Mouse (Mus musculus) 3T3-L1 (cell line): ENCODE measurements around the gene Ank2.

ENCODE experiments used
- DNase-seq: peaks from one replicate; pipeline ENCODE4 v3.0.0-alpha.2; 2015; ENCODE audit warnings: low read depth, low spot score

Ank2 gene

GRCm38 (mm10) chr3:127187081-127187480 is 312.1 kb downstream of the Ank2 start:
- DNase-seq: no peak

DNA sequence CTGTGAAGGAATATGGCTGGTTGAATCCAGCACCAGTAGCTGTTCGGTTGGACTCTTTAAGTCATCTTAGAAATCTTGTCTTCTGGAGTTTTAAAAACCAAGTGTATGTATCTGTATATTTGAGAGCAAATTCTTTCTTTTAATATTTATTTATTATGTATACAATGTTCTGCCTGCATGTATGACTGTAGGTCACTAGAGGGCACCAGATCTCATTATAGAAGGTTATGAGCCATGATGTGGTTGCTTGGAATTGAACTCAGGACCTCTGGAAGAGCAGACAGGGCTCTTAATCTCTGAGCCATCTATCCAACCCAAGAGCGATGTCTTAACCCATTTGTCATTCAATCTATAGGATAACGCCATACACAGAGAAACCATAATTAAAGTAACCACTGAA is 312.9 kb downstream of the Ank2 start:
- DNase-seq: peak; percentile 35

GRCm38 (mm10) chr3:127183998-127184753 is 315.0 kb downstream of the Ank2 start:
- DNase-seq: peak; percentile 82

GRCm38 (mm10) chr3:127172697-127173096 is 326.5 kb downstream of the Ank2 start:
- DNase-seq: no peak

GRCm38 (mm10) chr3:127170246-127170645 is 328.9 kb downstream of the Ank2 start:
- DNase-seq: no peak

DNA sequence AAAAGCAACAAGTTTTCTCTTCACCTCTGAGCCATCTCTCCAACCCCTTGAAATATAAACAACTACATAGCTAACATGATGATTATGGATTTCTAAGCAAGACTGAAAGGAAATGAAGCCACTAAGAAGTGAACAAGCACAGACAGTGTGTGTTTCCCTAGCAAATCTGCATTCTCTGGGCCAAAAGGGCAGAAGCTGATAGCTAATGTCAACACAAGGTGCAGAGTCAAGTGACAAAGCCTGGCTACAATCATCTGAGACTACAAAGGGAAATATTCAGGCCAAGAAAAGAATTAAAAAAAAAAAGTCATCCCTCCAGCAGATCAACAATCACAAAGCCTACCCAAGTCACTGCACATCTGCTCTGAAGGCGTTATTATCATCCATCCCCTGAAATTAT is 330.0 kb downstream of the Ank2 start:
- no peak for DNase-seq

DNA sequence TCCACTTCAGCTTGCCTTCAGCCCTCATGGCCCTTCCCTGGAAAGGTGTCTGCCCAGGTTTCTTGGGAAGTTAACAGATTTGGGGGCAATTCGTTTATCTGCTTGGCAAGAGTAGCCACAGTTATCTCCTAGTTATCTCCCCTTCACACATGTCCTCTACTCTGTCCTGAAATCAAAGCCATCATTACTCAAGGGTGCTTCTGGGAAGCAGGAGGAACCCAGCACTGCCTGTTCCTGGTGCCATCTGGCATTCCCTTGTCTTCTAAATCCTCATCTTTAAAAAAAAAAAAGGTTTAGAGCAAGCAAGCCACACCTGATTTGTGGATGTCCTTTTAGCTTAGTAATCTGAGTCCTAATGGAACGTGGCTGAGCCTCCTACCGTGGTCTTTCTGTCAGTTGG is 335.4 kb downstream of the Ank2 start:
- DNase-seq: no peak

GRCm38 (mm10) chr3:127161998-127162712 is 337.0 kb downstream of the Ank2 start:
- DNase-seq: peak; percentile 58

GRCm38 (mm10) chr3:127161085-127161837 is 337.9 kb downstream of the Ank2 start:
- DNase-seq: no peak

GRCm38 (mm10) chr3:127157706-127158105 is 341.4 kb downstream of the Ank2 start:
- no peak for DNase-seq

DNA sequence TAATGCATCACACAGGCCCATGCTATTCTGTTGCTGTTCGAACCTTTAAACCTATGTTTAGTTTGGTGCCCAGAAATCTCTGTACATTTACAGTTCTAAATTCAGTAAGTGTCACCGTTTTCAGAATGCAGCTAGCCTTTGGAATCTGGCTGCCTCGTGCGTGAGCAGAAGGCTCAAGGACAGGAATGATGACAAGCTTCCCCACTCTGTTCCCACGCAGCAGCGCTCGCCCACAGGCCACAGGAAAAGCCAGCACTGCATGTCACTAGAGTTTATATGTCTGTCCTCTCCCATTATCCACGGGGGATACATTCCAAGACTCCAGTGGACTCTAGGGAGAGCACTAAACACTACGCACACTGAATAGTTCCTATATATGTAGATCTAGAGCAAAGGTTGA is 343.1 kb downstream of the Ank2 start:
- no peak for DNase-seq

DNA sequence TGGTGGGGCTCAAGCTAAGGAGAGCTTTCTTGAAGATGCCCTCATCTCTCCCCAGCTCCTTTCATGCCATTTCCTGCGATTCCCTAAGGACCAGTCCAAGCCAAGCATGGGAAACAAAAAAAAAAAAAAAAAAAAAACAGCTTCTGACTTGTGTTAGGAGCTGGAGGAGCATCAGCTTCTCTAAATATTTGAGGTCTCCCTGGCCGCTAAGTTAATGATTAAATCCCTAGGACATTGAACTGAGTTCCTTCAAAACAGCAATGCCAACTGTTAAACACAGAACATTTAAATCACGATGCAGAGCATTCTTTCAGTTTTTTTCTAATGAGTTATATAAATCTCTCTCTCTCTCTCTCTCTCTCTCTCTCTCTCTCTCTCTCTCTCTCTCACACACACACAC is 345.3 kb downstream of the Ank2 start:
- no peak for DNase-seq

DNA sequence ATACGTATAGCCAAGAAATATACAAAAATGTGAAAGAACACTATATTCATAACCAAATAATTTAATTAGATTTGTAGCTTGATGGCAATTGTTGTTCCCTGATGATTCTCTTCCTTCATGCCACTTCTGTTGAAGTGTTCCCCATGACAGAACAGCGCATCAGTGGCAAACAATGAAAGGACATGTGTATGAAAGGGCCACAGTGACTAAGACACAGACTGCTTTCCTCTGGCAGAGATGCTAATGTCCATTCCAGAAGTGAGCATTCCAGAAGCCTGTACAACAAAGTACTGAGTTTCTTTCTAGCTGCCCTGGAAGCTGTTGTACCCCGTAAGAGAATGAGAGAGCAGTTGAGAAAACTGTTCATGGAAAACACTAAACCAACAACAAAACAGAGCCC is 345.7 kb downstream of the Ank2 start:
- no peak for DNase-seq

GRCm38 (mm10) chr3:127148648-127149047 is 350.5 kb downstream of the Ank2 start:
- no peak for DNase-seq

- no peak for DNase-seq
These were observed 358.6 kb downstream of the Ank2 start for GRCm38 (mm10) chr3:127140590-127140989.

- DNase-seq: no peak
These were observed 359.5 kb downstream of the Ank2 start for GRCm38 (mm10) chr3:127139638-127140037.

DNA sequence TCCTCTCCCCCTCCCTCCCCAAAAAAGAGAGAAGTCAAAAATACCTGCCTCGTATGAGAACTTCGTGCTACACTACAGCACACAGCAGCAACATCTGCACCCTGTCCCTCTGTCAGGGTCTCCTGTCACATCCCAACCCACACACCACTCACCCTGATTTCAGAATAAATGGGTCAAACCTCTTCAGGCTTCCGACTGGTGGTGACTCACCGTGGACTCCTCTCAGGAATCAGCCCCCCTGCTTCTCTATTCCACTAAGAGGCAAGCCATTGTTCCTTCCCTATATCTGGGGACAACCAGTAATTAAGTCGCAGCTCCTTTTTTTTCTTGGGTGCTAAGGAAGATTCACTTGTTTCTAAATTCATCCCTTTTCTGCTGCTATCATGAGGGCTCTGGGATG is 361.6 kb downstream of the Ank2 start:
- DNase-seq: peak; percentile 46

DNA sequence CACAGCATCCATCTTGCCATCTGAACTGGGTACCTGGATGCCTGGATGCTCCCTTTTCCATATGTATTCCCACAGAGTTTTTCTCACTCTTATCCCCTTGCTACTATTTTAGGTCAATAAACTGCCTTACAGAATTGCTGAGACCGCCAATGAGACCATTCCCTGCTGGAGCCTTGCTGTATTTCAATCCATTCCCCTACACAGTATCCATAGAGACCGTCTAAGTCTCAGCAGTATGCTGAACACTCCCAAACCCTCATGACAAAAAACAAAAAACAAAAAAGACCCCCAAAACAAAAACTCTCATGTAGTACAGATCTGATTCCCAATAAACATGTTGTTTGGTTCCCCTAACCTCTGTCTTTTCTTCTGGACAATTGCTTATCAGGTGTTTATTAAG is 365.1 kb downstream of the Ank2 start:
- DNase-seq: no peak

DNA sequence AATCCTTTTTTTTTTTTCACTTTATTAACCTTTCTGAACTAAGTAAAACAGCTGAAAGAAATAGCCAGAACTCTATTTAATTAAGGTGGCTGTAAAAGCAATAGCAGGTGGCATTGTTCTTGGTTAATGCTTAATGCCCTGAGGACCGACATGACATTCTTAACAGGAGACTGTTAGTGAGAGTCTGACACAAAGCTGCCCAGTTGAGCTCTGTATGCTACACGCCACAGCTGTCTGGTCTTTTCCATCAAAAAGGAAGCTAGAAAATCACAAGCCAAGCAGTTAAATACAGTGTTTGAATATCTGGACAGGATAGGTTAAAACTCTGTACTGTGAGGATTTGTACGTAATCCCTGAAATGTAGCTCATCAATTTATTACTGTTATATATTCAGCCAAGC is 368.1 kb downstream of the Ank2 start:
- no peak for DNase-seq

DNA sequence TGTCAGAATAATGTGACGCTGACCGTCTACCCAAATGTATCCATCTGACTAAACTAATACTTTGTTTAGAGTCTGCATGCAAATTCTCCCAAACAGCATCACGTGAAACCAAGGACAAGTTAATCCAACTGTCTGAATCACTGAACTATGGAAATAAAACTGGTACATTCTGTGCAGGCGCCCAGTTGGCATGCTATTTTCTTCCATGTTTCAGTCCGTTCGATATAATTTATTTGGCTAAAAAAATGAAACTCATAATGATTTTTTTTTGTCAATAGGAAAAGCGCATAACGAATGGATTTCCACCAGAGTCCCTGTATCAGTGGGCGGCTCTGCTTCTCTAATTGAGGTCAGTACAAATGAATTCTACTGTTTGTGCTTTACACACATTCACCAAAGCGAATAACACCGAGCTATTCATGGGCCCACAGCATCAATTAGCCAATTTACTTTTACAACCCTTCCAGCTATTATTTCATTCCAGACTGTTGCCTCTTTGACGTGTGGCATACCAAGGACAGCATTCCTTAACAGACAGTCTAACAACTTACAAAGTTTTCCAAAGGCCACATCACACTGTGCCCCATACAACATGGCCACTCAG is 368.9 kb downstream of the Ank2 start:
- DNase-seq: no peak

- DNase-seq: no peak
These were observed 369.4 kb downstream of the Ank2 start for GRCm38 (mm10) chr3:127129750-127130149.

DNA sequence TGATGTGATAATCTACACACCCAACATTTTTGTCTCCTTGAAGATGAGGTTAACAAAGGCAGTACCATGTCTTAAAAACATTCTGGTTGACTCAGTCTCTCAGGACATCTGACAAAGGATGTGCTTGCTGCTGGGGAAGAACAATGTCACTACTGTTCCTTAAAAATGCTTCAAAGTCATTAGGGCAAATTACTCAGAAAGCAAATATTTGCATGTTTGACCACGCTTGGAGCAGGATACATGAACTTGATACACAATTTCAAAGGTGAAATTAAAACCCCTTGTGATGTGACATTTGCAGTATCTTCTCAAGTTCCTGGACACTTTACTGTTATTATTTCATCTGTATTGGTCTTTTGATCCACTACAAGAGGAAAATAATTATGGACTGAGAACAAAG is 371.5 kb downstream of the Ank2 start:
- DNase-seq: peak; percentile 63
